Mouse (Mus musculus) CH12.LX (cell line): ENCODE measurements at regions not wholly inside any gene's neighbourhood (a gene's known extent, or its start where the extent isn't known, plus 50 kb on each side); places are given as distances from the start of the nearest gene placed in this dataset.

Experiments used
- DNase-seq: peaks from one replicate; pipeline ENCODE4 v3.0.0-alpha.2; 2013; ENCODE audit errors: extremely low read depth
- H3K27ac ChIP-seq: 2 replicates; pipeline ENCODE4 v1.5.1; 2012; ENCODE audit warnings: low read depth, mild to moderate bottlenecking, control low read depth, moderate library complexity; ENCODE audit not compliant: insufficient read depth
- H3K27me3 ChIP-seq: replicated peaks from 2 replicates; pipeline ENCODE3; 2012; ENCODE audit warnings: inconsistent platforms
- H3K36me3 ChIP-seq, 2 experiments: replicated peaks in 1 of 2; 2 replicates each; pipeline versions ENCODE3 to v1.6.1; 2012; ENCODE audit warnings: inconsistent platforms in 1 of 2, low read length in 1 of 2, mild to moderate bottlenecking in 1 of 2, mixed read lengths in 1 of 2, moderate library complexity in 1 of 2; ENCODE audit not compliant: control insufficient read depth in 1 of 2, insufficient read depth in 1 of 2
- H3K4me1 ChIP-seq, 2 experiments: 2 replicates each; pipeline ENCODE4 v1.6.1; 2012; ENCODE audit warnings: inconsistent platforms in 1 of 2, moderate library complexity in 1 of 2; ENCODE audit not compliant: insufficient read depth in 2 of 2, control insufficient read depth in 1 of 2
- H3K4me2 ChIP-seq: 2 replicates; pipeline ENCODE4 v1.6.1; 2012; ENCODE audit warnings: low read depth, mild to moderate bottlenecking, control low read depth; ENCODE audit not compliant: poor library complexity, insufficient read depth, severe bottlenecking
- H3K4me3 ChIP-seq, 3 experiments: fragments of 150-350 bp in 1 of 3; sonication (generic) in 1 of 3; replicated peaks in 1 of 3; 2 replicates each; pipeline versions ENCODE3 to v1.5.1; 2011 to 2012; ENCODE audit warnings: low read depth in 2 of 3, low read length in 2 of 3, mild to moderate bottlenecking in 2 of 3, moderate library complexity in 2 of 3, control low read depth in 1 of 3, improper control_type of control experiment in 1 of 3, inconsistent platforms in 1 of 3, mixed read lengths in 1 of 3; ENCODE audit not compliant: poor library complexity in 1 of 3
- H3K79me2 ChIP-seq: replicated peaks from 2 replicates; pipeline ENCODE4 v1.6.1; 2012; ENCODE audit warnings: mild to moderate bottlenecking, moderate library complexity; ENCODE audit not compliant: control insufficient read depth, poor library complexity, insufficient read depth, severe bottlenecking; ENCODE audit errors: extremely low read depth
- H3K9ac ChIP-seq: 2 replicates; pipeline ENCODE4 v1.6.1; 2012; ENCODE audit warnings: low read depth, mild to moderate bottlenecking, control low read depth, moderate library complexity; ENCODE audit not compliant: insufficient read depth
- H3K9me3 ChIP-seq: replicated peaks from 2 replicates; pipeline ENCODE3; 2012; ENCODE audit warnings: low read length, inconsistent platforms, mixed read lengths
- CHD1 ChIP-seq: IDR thresholded peaks from 2 replicates; pipeline ENCODE4 v1.6.1; 2012; ENCODE audit warnings: low read depth, low read length, improper control_type of control experiment, inconsistent platforms
- CHD2 ChIP-seq: IDR thresholded peaks from 2 replicates; pipeline ENCODE4 v1.6.1; 2011; ENCODE audit warnings: low read length, improper control_type of control experiment
- CTCF ChIP-seq, 2 experiments: IDR thresholded peaks in 1 of 2; conservative IDR thresholded peaks in 1 of 2; 2 replicates each; pipeline ENCODE4 v1.5.1; 2011 to 2012; ENCODE audit warnings: low read depth in 2 of 2, low read length in 2 of 2, improper control_type of control experiment in 1 of 2, inconsistent platforms in 1 of 2, mild to moderate bottlenecking in 1 of 2, moderate library complexity in 1 of 2
- E2F4 ChIP-seq: IDR thresholded peaks from 2 replicates; pipeline ENCODE4 v1.6.1; 2011; ENCODE audit warnings: low read depth, low read length, improper control_type of control experiment; ENCODE audit not compliant: insufficient replicate concordance
- EP300 ChIP-seq: IDR thresholded peaks from 2 replicates; pipeline ENCODE4 v1.6.1; 2011; ENCODE audit warnings: low read length, improper control_type of control experiment
- ETS1 ChIP-seq: conservative IDR thresholded peaks from 2 replicates; pipeline ENCODE4 v1.6.1; 2012; ENCODE audit warnings: low read depth, mild to moderate bottlenecking, inconsistent platforms, low read length, improper control_type of control experiment, moderate library complexity
- GABPA ChIP-seq: IDR thresholded peaks from 2 replicates; pipeline ENCODE4 v1.6.1; 2012; ENCODE audit warnings: low read depth, low read length, improper control_type of control experiment, inconsistent platforms; ENCODE audit not compliant: insufficient replicate concordance
- JUN ChIP-seq: IDR thresholded peaks from 2 replicates; pipeline ENCODE4 v1.6.1; 2011; ENCODE audit warnings: low read depth, mild to moderate bottlenecking, low read length, improper control_type of control experiment, moderate library complexity; ENCODE audit not compliant: insufficient read depth
- JUND ChIP-seq: conservative IDR thresholded peaks from 2 replicates; pipeline ENCODE4 v1.6.1; 2011; ENCODE audit warnings: low read depth, low read length, improper control_type of control experiment
- MXI1 ChIP-seq: IDR thresholded peaks from 2 replicates; pipeline ENCODE4 v1.6.1; 2011; ENCODE audit warnings: mild to moderate bottlenecking, low read depth, low read length, improper control_type of control experiment
- MYC ChIP-seq: IDR thresholded peaks from 2 replicates; pipeline ENCODE4 v1.6.1; 2011; ENCODE audit warnings: low read depth, mild to moderate bottlenecking, improper control_type of control experiment, low read length
- NELFE ChIP-seq: IDR thresholded peaks from 2 replicates; pipeline ENCODE4 v1.6.1; 2011; ENCODE audit warnings: low read depth, low read length, improper control_type of control experiment
- NRF1 ChIP-seq: IDR thresholded peaks from 2 replicates; pipeline ENCODE4 v1.6.1; 2014; ENCODE audit warnings: low read depth, mild to moderate bottlenecking, inconsistent platforms, low read length, improper control_type of control experiment, moderate library complexity
- SIN3A ChIP-seq: IDR thresholded peaks from 2 replicates; pipeline ENCODE4 v1.6.1; 2012; ENCODE audit warnings: low read length, improper control_type of control experiment, inconsistent platforms
- TBP ChIP-seq: conservative IDR thresholded peaks from 2 replicates; pipeline ENCODE4 v1.6.1; 2011; ENCODE audit warnings: low read depth, low read length, improper control_type of control experiment
- UBTF ChIP-seq: IDR thresholded peaks from 2 replicates; pipeline ENCODE4 v1.6.1; 2012; ENCODE audit warnings: low read depth, mild to moderate bottlenecking, inconsistent platforms, low read length, improper control_type of control experiment, moderate library complexity
- USF1 ChIP-seq: IDR thresholded peaks from 2 replicates; pipeline ENCODE4 v1.6.1; 2014; ENCODE audit warnings: low read depth, mild to moderate bottlenecking, inconsistent platforms, low read length, improper control_type of control experiment
- ZC3H11A ChIP-seq: IDR thresholded peaks from 2 replicates; pipeline ENCODE4 v1.6.1; 2012; ENCODE audit warnings: low read depth, mild to moderate bottlenecking, inconsistent platforms, low read length, improper control_type of control experiment
- ZNF384 ChIP-seq: IDR thresholded peaks from 2 replicates; pipeline ENCODE4 v1.6.1; 2012; ENCODE audit warnings: low read depth, low read length, improper control_type of control experiment, inconsistent platforms
- dilution Hi-C: fragments of 300-500 bp; cut with MboI; formaldehyde crosslinking; loops from 2 replicates; pipeline ENCODE4 v1.14.3; 2020; ENCODE audit warnings: low sequenced_read_pairs; ENCODE audit not compliant: extremely low pct_unique_long_range_greater_than_20kb, extremely low pct_ligation_motif_present
- in situ Hi-C: fragments of 300-500 bp; cut with MboI; formaldehyde crosslinking; loops from 3 replicates; pipeline ENCODE4 v1.14.3; 2019; ENCODE audit warnings: low sequenced_read_pairs, low pct_ligation_motif_present, low pct_unique_long_range_greater_than_20kb, mixed read lengths

GRCm38 (mm10) chr10:126086684-126087083, 120.7 kb downstream of the Lrig3 start:
- H3K79me2 ChIP-seq: no peaks in the 10 kb centered on the region
- in situ Hi-C loops (no loop called here), dilution Hi-C loops (no loop called here)
- TF ChIP-seq JUND (no peak), MYC (no peak), UBTF (no peak), USF1 (no peak), NELFE (no peak), EP300 (no peak)
- no peak overlapping the region for H3K27ac ChIP-seq
- no peak overlapping the region for H3K4me2 ChIP-seq
- H3K27me3 ChIP-seq: no peaks in the 10 kb centered on the region
- H3K4me1 ChIP-seq: no peaks in the 10 kb centered on the region
- H3K9me3 ChIP-seq: peaks cover 50% of the 10 kb centered on the region
- no peak overlapping the region for H3K9ac ChIP-seq
- H3K36me3 ChIP-seq: no peaks in the 10 kb centered on the region
- no peak overlapping the region for H3K4me3 ChIP-seq
- no peak for DNase-seq

GRCm38 (mm10) chr10:126094238-126094880, 128.4 kb downstream of the Lrig3 start:
- no peaks in the 10 kb centered on the region for H3K79me2 ChIP-seq
- no peak overlapping the region for H3K4me2 ChIP-seq
- no peak for DNase-seq
- H3K4me1 ChIP-seq: no peaks in the 10 kb centered on the region
- H3K36me3 ChIP-seq: no peaks in the 10 kb centered on the region
- in situ Hi-C loops: no loop called here
- H3K9me3 ChIP-seq: peaks cover 60% of the 10 kb centered on the region
- no peak overlapping the region for H3K4me3 ChIP-seq
- no peak overlapping the region for H3K27ac ChIP-seq
- H3K9ac ChIP-seq: no peak overlapping the region
- TF ChIP-seq ZC3H11A (no peak), JUN (no peak), UBTF (no peak), CTCF (conservative IDR thresholded peaks at IDR 0.05 in 1 of 2, IDR thresholded peaks at IDR 0.05 in 1 of 2; ENCODE audit: low read depth in 2 of 2, low read length in 2 of 2) (no peak), SIN3A (no peak), CHD2 (no peak), E2F4 (no peak), ZNF384 (no peak), ETS1 (no peak), TBP (no peak), MXI1 (no peak), MYC (no peak), NRF1 (no peak), CHD1 (no peak), JUND (no peak), GABPA (no peak)
- H3K27me3 ChIP-seq: no peaks in the 10 kb centered on the region
- dilution Hi-C loops: no loop called here
